Mouse (Mus musculus): ENCODE data around the gene Serpinb9e. TPM values are rescaled to one million over a fixed set of nuclear protein-coding genes. Genes with fewer than 3 reads are reported as not detected.
"Not testable (repeated sequence)": the region's sequence is repeated elsewhere in the genome, so short reads cannot be mapped to it uniquely, and the experiment has no call there.

Gene Serpinb9e
- not detected for total RNA-seq (2021)

GRCm38 (mm10) chr13:33249312-33249711 is at the start of gene Serpinb9e:
Serpinb9e (plus strand) TSS chr13:33249612.
- DNase-seq = not testable (repeated sequence)

- DNase-seq = no peak
Measured at GRCm38 (mm10) chr13:33199740-33200139, 49.7 kb upstream of the Serpinb9e start.

GRCm38 (mm10) chr13:33308631-33309030 is 59.2 kb downstream of the Serpinb9e start:
- DNase-seq = not testable (repeated sequence)

Other genes starting within 250 kb of the Serpinb9e start
- 1 to 10 TPM; 5.9 to 6.1 TPM for gene Serpinb9, start 246.4 kb upstream of the Serpinb9e start, total RNA-seq (2021)
- gene Serpinb9b, start 222.2 kb upstream of the Serpinb9e start, total RNA-seq (2021) = not detected
- under 1 TPM; 0.66 to 0.72 TPM for gene Serpinb1b, start 171.0 kb upstream of the Serpinb9e start, total RNA-seq (2021)
- not detected for gene Serpinb9c, start 89.9 kb upstream of the Serpinb9e start, total RNA-seq (2021)
- not detected for gene Serpinb9d, start 56.7 kb upstream of the Serpinb9e start, total RNA-seq (2021)
- not detected for gene Serpinb9f, start 74.5 kb downstream of the Serpinb9e start, total RNA-seq (2021)
- not detected for gene Gm11397, start 146.1 kb downstream of the Serpinb9e start, total RNA-seq (2021)
- not detected for gene Serpinb9g, start 235.2 kb downstream of the Serpinb9e start, total RNA-seq (2021)